Mouse (Mus musculus) liver, embryonic 14.5 days (tissue): ENCODE measurements around the gene Ulk2. TPM values are rescaled to one million over a fixed set of nuclear protein-coding genes. Genes with fewer than 3 reads are reported as not detected.
A peak's percentile ranks its signal among the peaks of the same experiment; 100 is the strongest.

Experiments
- ATAC-seq: fragments of 200-750 bp; cut with Nextera tagmentation; 2 replicates; pipeline ENCODE4 v1.8.0; 2017; ENCODE audit warnings: moderate number of reproducible peaks, mild to moderate bottlenecking, moderate library complexity; ENCODE audit not compliant: insufficient read depth
- DNase-seq, 3 experiments: peaks; one replicate each; pipeline ENCODE4 v3.0.0-alpha.2; 2012 to 2013; ENCODE audit warnings: low read depth in 3 of 3, low spot score in 3 of 3
- H3K27ac ChIP-seq: fragments of 300-500 bp; sonication (generic); 2 replicates; pipeline ENCODE4 v1.5.1; 2014; ENCODE audit warnings: moderate library complexity, mild to moderate bottlenecking, control low read depth, inconsistent platforms
- H3K27me3 ChIP-seq: fragments of 300-500 bp; sonication (generic); 2 replicates; pipeline ENCODE4 v1.6.1; 2014; ENCODE audit warnings: mild to moderate bottlenecking, low read length, moderate library complexity; ENCODE audit not compliant: control insufficient read depth, insufficient read depth
- H3K36me3 ChIP-seq: fragments of 300-500 bp; sonication (generic); replicated peaks from 2 replicates; pipeline ENCODE4 v1.6.1; 2014; ENCODE audit warnings: low read depth; ENCODE audit not compliant: control insufficient read depth, insufficient read depth
- H3K4me1 ChIP-seq, 2 experiments: fragments of 200-500 bp in 1 of 2; fragments of 300-500 bp in 1 of 2; sonication (generic) in 1 of 2; replicated peaks; 2 replicates each; pipeline ENCODE4 v1.6.1; 2012 to 2014; ENCODE audit warnings: antibody characterized with exemption in 1 of 2, inconsistent platforms in 1 of 2, low read length in 1 of 2; ENCODE audit not compliant: control insufficient read depth in 2 of 2, insufficient read depth in 2 of 2
- H3K4me2 ChIP-seq: fragments of 300-500 bp; sonication (generic); 2 replicates; pipeline ENCODE4 v1.6.1; 2014; ENCODE audit warnings: low read depth, mild to moderate bottlenecking, control low read depth, moderate library complexity
- H3K4me3 ChIP-seq, 2 experiments: fragments of 200-500 bp in 1 of 2; fragments of 300-500 bp in 1 of 2; sonication (generic) in 1 of 2; 2 replicates each; pipeline ENCODE4 v1.5.1; 2012 to 2014; ENCODE audit warnings: low read depth in 2 of 2, low read length in 2 of 2, mild to moderate bottlenecking in 2 of 2, control low read depth in 1 of 2, inconsistent platforms in 1 of 2, moderate library complexity in 1 of 2; ENCODE audit not compliant: insufficient read depth in 1 of 2
- H3K9ac ChIP-seq: fragments of 300-500 bp; sonication (generic); replicated peaks from 2 replicates; pipeline ENCODE4 v1.6.1; 2014; ENCODE audit warnings: mild to moderate bottlenecking, control low read depth, moderate library complexity
- H3K9me3 ChIP-seq: fragments of 300-500 bp; sonication (generic); 2 replicates; pipeline ENCODE4 v1.6.1; 2016; ENCODE audit warnings: low read length, mixed read lengths; ENCODE audit not compliant: control insufficient read depth
- CTCF ChIP-seq: IDR thresholded peaks from 2 replicates; pipeline ENCODE4 v1.5.1; 2016; ENCODE audit warnings: antibody characterized with exemption, low read depth, control low read depth
- EP300 ChIP-seq: IDR thresholded peaks from 2 replicates; pipeline ENCODE4 v1.6.1; 2016; ENCODE audit warnings: antibody characterized with exemption, low read depth
- WGBS: fragments of 180-500 bp; shearing (Covaris S2); extraction: QIAGEN DNeasy Blood & Tissue Kit; methylation state at CpG from one replicate; pipeline ENCODE4 v1.1.7; 2014; ENCODE audit not compliant: insufficient replicate concordance; 5-methylcytosine and 5-hydroxymethylcytosine counted together
- polyA plus RNA-seq, 2 experiments: library from polyadenylated mRNA; depleted of rRNA in 1 of 2; stranded (reverse) in 1 of 2; unstranded in 1 of 2; fragments of >200 nt; fragmentation: Nextera tagmentation in 1 of 2; extraction: Ambion mirVana in 1 of 2; gene quantifications; 2 replicates each; pipeline versions ENCODE4 v1.2.1 to v1.2.3; 2012 to 2014

The Ulk2 gene
- polyA plus RNA-seq (2012; rRNA removed): 2.5 and 2.7 TPM in 2 replicates
- polyA plus RNA-seq (2014; fragmentation: Nextera tagmentation; extraction: Ambion mirVana): 2.5 and 2.8 TPM in 2 replicates

- H3K9ac ChIP-seq: peak within 1 kb of the TSS; percentile 83
- TF ChIP-seq EP300: no peak
- no peak for TF ChIP-seq CTCF
- H3K36me3 ChIP-seq: no peaks in the 10 kb centered on the region
- WGBS: under 1% methylated on average over 57 of the region's 58 CpGs
- H3K27ac ChIP-seq: peak within 1 kb of the TSS; percentile 46
- no peaks in the 10 kb centered on the region for H3K9me3 ChIP-seq
- peak within 1 kb of the TSS; percentile 94 for H3K4me2 ChIP-seq
- ATAC-seq (peak; percentile 81; the same call in 1 of the 2 replicates), DNase-seq (peak; percentile 49 to 61 (median 56))
- H3K4me3 ChIP-seq: peak within 1 kb of the TSS; percentile 61 to 87
- H3K4me1 ChIP-seq: peaks cover 0 to 2% of the 10 kb centered on the region in 2 experiments; a peak in 1 of 4 replicates
- no peaks in the 10 kb centered on the region for H3K27me3 ChIP-seq
Observed at GRCm38 (mm10) chr11:61854988-61855411, at the start of gene Ulk2. TSS of gene Ulk2 (minus strand) at chr11:61855073.

GRCm38 (mm10) chr11:61882183-61882582 is 27.3 kb upstream of the Ulk2 start:
- Histone ChIP-seq H3K4me3 (no peak overlapping the region), H3K9ac (no peak overlapping the region), H3K4me2 (no peak overlapping the region), H3K9me3 (no peaks in the 10 kb centered on the region), H3K27me3 (no peaks in the 10 kb centered on the region), H3K36me3 (peaks cover 6% of the 10 kb centered on the region), H3K4me1 (no peaks in the 10 kb centered on the region), H3K27ac (no peak overlapping the region)
- ATAC-seq (no peak), DNase-seq (peak in 2 of 3 experiments; percentile 2 to 4)
- TF ChIP-seq CTCF (peak; percentile 36), EP300 (no peak)
- WGBS: 72% methylated on average over 5 of the region's 5 CpGs

GRCm38 (mm10) chr11:61879921-61880320 is 25.0 kb upstream of the Ulk2 start:
- no peak overlapping the region for H3K4me3 ChIP-seq
- no peak for TF ChIP-seq CTCF
- no peak for TF ChIP-seq EP300
- no peak for ATAC-seq
- H3K4me2 ChIP-seq: no peak overlapping the region
- H3K27me3 ChIP-seq: no peaks in the 10 kb centered on the region
- no peak overlapping the region for H3K27ac ChIP-seq
- H3K9ac ChIP-seq: no peak overlapping the region
- no peak for DNase-seq
- H3K36me3 ChIP-seq: peaks cover 14% of the 10 kb centered on the region
- H3K4me1 ChIP-seq: no peaks in the 10 kb centered on the region
- no peaks in the 10 kb centered on the region for H3K9me3 ChIP-seq

GRCm38 (mm10) chr11:61871881-61872280 is 17.0 kb upstream of the Ulk2 start:
- H3K4me3 ChIP-seq: no peak overlapping the region
- H3K4me1 ChIP-seq: no peaks in the 10 kb centered on the region
- no peak overlapping the region for H3K9ac ChIP-seq
- H3K27ac ChIP-seq: no peak overlapping the region
- ATAC-seq (no peak), DNase-seq (no peak)
- H3K9me3 ChIP-seq: no peaks in the 10 kb centered on the region
- H3K36me3 ChIP-seq: peaks cover 40% of the 10 kb centered on the region
- no peak overlapping the region for H3K4me2 ChIP-seq
- no peaks in the 10 kb centered on the region for H3K27me3 ChIP-seq
- TF ChIP-seq CTCF: no peak
- no peak for TF ChIP-seq EP300
- 89% methylated on average over 5 of the region's 5 CpGs for WGBS

- TF ChIP-seq CTCF: no peak
- TF ChIP-seq EP300: no peak
- Histone ChIP-seq H3K4me3 (no peak overlapping the region), H3K36me3 (peaks cover 9% of the 10 kb centered on the region), H3K9me3 (no peaks in the 10 kb centered on the region), H3K4me1 (no peaks in the 10 kb centered on the region), H3K4me2 (no peak overlapping the region), H3K9ac (no peak overlapping the region), H3K27me3 (no peaks in the 10 kb centered on the region), H3K27ac (no peak overlapping the region)
- DNase-seq (no peak), ATAC-seq (no peak)
Observed at GRCm38 (mm10) chr11:61866856-61867255, 12.0 kb upstream of the Ulk2 start.
